Mouse (Mus musculus): ENCODE results near the gene Olfr312. TPM values are rescaled to one million over a fixed set of nuclear protein-coding genes. Genes with fewer than 3 reads are reported as not detected.
"Not testable (repeated sequence)": the region's sequence is repeated elsewhere in the genome, so short reads cannot be mapped to it uniquely, and the experiment has no call there.

The Olfr312 gene
- total and polyA plus RNA-seq, 3 experiments: not detected

DNA sequence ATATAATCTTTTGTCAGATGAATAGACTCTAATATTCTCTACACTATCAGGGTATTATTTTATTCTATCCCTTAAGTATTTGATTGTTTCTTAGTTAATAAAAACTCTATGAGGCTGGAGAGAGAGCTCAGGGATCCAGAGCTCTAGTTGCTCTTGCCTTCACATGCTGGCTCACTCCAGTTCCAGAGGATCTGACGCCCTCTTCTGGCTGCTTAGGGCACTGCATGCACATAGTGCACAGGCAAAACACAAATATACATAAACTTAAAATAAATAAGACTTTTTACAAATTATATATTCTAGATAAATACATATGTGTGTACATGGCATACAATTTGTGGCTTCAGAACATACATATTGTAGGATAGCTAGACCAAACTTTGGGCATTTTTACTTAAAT lies 17.0 kb upstream of the Olfr312 start:
- Histone ChIP-seq H3K27ac (ENCODE audit: insufficient read depth, low read depth) (no peak overlapping the region), H3K4me1 (ENCODE audit: control insufficient read depth in 1 of 2, insufficient read depth in 2 of 2) (no peaks in the 10 kb centered on the region), H3K27me3 (replicated peaks) (peaks cover 51% of the 10 kb centered on the region), H3K4me2 (ENCODE audit: insufficient read depth, low read depth, poor library complexity, severe bottlenecking) (no peak overlapping the region), H3K79me2 (replicated peaks; ENCODE audit: control insufficient read depth, extremely low read depth, insufficient read depth, poor library complexity, severe bottlenecking) (no peaks in the 10 kb centered on the region), H3K9me3 (replicated peaks; ENCODE audit: low read length) (peaks cover 5% of the 10 kb centered on the region), H3K36me3 (replicated peaks in 1 of 2; ENCODE audit: control insufficient read depth in 1 of 2, insufficient read depth in 1 of 2, low read length in 1 of 2) (no peaks in the 10 kb centered on the region), H3K9ac (ENCODE audit: insufficient read depth, low read depth) (no peak overlapping the region), H3K4me3 (replicated peaks in 1 of 3; ENCODE audit: low read depth in 2 of 3, low read length in 2 of 3, poor library complexity in 1 of 3) (no peak overlapping the region)
- TF ChIP-seq NELFE (IDR thresholded peaks at IDR 0.05; ENCODE audit: low read depth, low read length): no peak
- TF ChIP-seq ZMIZ1 (IDR thresholded peaks at IDR 0.05; ENCODE audit: low read depth, low read length): no peak
- TF ChIP-seq RAD21 (IDR thresholded peaks at IDR 0.05; ENCODE audit: low read depth, low read length): peak; percentile 62
- TF ChIP-seq HCFC1 (IDR thresholded peaks at IDR 0.05; ENCODE audit: low read depth, low read length): no peak
- TF ChIP-seq IRF4 (IDR thresholded peaks at IDR 0.05; ENCODE audit: low read depth, low read length): no peak
- TF ChIP-seq TBP (conservative IDR thresholded peaks at IDR 0.05; ENCODE audit: low read depth, low read length): no peak
- no peak for TF ChIP-seq ZNF384 (IDR thresholded peaks at IDR 0.05; ENCODE audit: low read depth, low read length)
- TF ChIP-seq JUND (conservative IDR thresholded peaks at IDR 0.05; ENCODE audit: low read depth, low read length): no peak
- TF ChIP-seq CTCF (conservative IDR thresholded peaks at IDR 0.05 in 1 of 2, IDR thresholded peaks at IDR 0.05 in 1 of 2; ENCODE audit: low read depth in 2 of 2, low read length in 2 of 2): peak; percentile 51 to 69; a peak in 3 of 4 replicates
- no peak for TF ChIP-seq ELF1 (IDR thresholded peaks at IDR 0.05; ENCODE audit: low read depth, low read length)
- peak; percentile 62 for TF ChIP-seq SMC3 (IDR thresholded peaks at IDR 0.05; ENCODE audit: low read depth, low read length)
- TF ChIP-seq MAX (IDR thresholded peaks at IDR 0.05; ENCODE audit: low read length): no peak
- TF ChIP-seq MXI1 (IDR thresholded peaks at IDR 0.05; ENCODE audit: low read depth, low read length): no peak
- no peak for TF ChIP-seq EP300 (IDR thresholded peaks at IDR 0.05; ENCODE audit: low read length)
- no peak for TF ChIP-seq CHD1 (IDR thresholded peaks at IDR 0.05; ENCODE audit: low read depth, low read length)
- no peak for TF ChIP-seq TCF12 (IDR thresholded peaks at IDR 0.05; ENCODE audit: low read depth, low read length)
- peak; percentile 23 for DNase-seq (ENCODE audit: extremely low read depth)
- in situ Hi-C loops (cut with MboI; ENCODE audit: low pct_ligation_motif_present, low pct_unique_long_range_greater_than_20kb, low sequenced_read_pairs) (no loop called here), dilution Hi-C loops (cut with MboI; ENCODE audit: extremely low pct_ligation_motif_present, extremely low pct_unique_long_range_greater_than_20kb, low sequenced_read_pairs) (no loop called here)

DNA sequence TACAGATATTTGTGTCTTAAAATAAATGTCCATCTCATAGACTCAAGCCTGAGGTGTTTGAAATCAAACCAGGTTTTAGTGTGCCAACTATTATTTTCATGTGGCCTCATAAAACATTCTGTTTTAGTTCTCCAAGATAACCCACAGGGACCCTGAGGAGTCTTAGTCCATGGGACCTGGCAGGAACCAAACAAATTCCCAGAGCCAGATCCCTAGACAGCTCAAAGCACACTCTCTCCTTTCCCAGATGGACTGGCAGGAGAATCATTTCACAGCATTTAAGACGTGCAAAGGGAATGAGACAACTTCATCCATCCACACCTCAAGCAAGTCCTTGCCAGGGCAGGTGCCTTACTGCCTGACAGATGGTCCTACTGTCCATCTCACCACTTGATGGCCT lies 14.3 kb upstream of the Olfr312 start, which contains the start of gene Olfr313:
Gene Olfr313 (plus strand): TSS at position 301 of the 400 bp plus-strand sequence.
- in situ Hi-C loops (cut with MboI; ENCODE audit: low pct_ligation_motif_present, low pct_unique_long_range_greater_than_20kb, low sequenced_read_pairs); H3K27ac ChIP-seq (ENCODE audit: insufficient read depth, low read depth): not testable (repeated sequence)

More for the DNA sequence above, 14.3 kb upstream of the Olfr312 start, which contains the start of gene Olfr313:
- H3K4me1 ChIP-seq (ENCODE audit: control insufficient read depth in 1 of 2, insufficient read depth in 2 of 2); DNase-seq (ENCODE audit: extremely low read depth); H3K4me2 ChIP-seq (ENCODE audit: insufficient read depth, low read depth, poor library complexity, severe bottlenecking); dilution Hi-C loops (cut with MboI; ENCODE audit: extremely low pct_ligation_motif_present, extremely low pct_unique_long_range_greater_than_20kb, low sequenced_read_pairs); H3K9me3 ChIP-seq (replicated peaks; ENCODE audit: low read length); H3K4me3 ChIP-seq (replicated peaks in 1 of 3; ENCODE audit: low read depth in 2 of 3, low read length in 2 of 3, poor library complexity in 1 of 3); H3K36me3 ChIP-seq (replicated peaks in 1 of 2; ENCODE audit: control insufficient read depth in 1 of 2, insufficient read depth in 1 of 2, low read length in 1 of 2); H3K9ac ChIP-seq (ENCODE audit: insufficient read depth, low read depth); H3K79me2 ChIP-seq (replicated peaks; ENCODE audit: control insufficient read depth, extremely low read depth, insufficient read depth, poor library complexity, severe bottlenecking): not testable (repeated sequence)
- H3K27me3 ChIP-seq (replicated peaks): peaks cover 49% of the 10 kb centered on the region

All from CH12.LX (cell line).